Mouse (Mus musculus) liver, adult 2 months (tissue): ENCODE measurements around the gene Per2. TPM values are rescaled to one million over a fixed set of nuclear protein-coding genes. Genes with fewer than 3 reads are reported as not detected.

Experiments
- DNase-seq: peaks from one replicate; pipeline ENCODE4 v3.0.0-alpha.2; 2011; ENCODE audit warnings: low read depth, low spot score; ENCODE audit errors: extremely low read depth
- H3K27ac ChIP-seq: fragments of 200-500 bp; replicated peaks from 2 replicates; pipeline ENCODE4 v1.5.1; 2012; ENCODE audit warnings: low read depth, mild to moderate bottlenecking, control low read depth, inconsistent platforms, low read length; ENCODE audit not compliant: insufficient read depth
- H3K27me3 ChIP-seq: fragments of 200-500 bp; 2 replicates; pipeline ENCODE4 v1.6.1; 2012; ENCODE audit warnings: mild to moderate bottlenecking, moderate library complexity, low read length, inconsistent platforms; ENCODE audit not compliant: control insufficient read depth, insufficient read depth
- H3K36me3 ChIP-seq: fragments of 200-500 bp; 2 replicates; pipeline ENCODE4 v1.6.1; 2012; ENCODE audit warnings: low read length, inconsistent platforms; ENCODE audit not compliant: control insufficient read depth, insufficient read depth
- H3K4me1 ChIP-seq: fragments of 200-500 bp; 2 replicates; pipeline ENCODE4 v1.6.1; 2011; ENCODE audit warnings: low read length; ENCODE audit not compliant: control insufficient read depth, insufficient read depth
- H3K4me3 ChIP-seq: fragments of 200-500 bp; 2 replicates; pipeline ENCODE4 v1.5.1; 2011; ENCODE audit warnings: low read depth, mild to moderate bottlenecking, control low read depth, low read length, moderate library complexity; ENCODE audit not compliant: insufficient read depth
- H3K79me2 ChIP-seq: fragments of 200-500 bp; 2 replicates; pipeline ENCODE4 v1.6.1; 2012; ENCODE audit warnings: inconsistent platforms, mild to moderate bottlenecking, low read length, moderate library complexity; ENCODE audit not compliant: control insufficient read depth, insufficient read depth
- H3K9ac ChIP-seq: fragments of 200-500 bp; 2 replicates; pipeline ENCODE4 v1.6.1; 2012; ENCODE audit warnings: low read depth, mild to moderate bottlenecking, control low read depth, inconsistent platforms, low read length
- CTCF ChIP-seq: fragments of 200-500 bp; IDR thresholded peaks from 2 replicates; pipeline ENCODE4 v1.5.1; 2011; ENCODE audit warnings: low read depth, low read length, control low read depth
- POLR2A ChIP-seq: fragments of 200-500 bp; IDR thresholded peaks from 2 replicates; pipeline ENCODE4 v1.6.1; 2011; ENCODE audit warnings: low read length, control low read depth; ENCODE audit not compliant: insufficient read depth; ENCODE audit errors: extremely low read depth
- WGBS: fragments of 180-500 bp; shearing (Covaris S2); methylation state at CpG from one replicate; pipeline ENCODE4 v1.1.7; 2018; 5-methylcytosine and 5-hydroxymethylcytosine counted together
- polyA plus RNA-seq: library from polyadenylated mRNA; depleted of rRNA; stranded (reverse); fragments of >200 nt; gene quantifications from 2 replicates; pipeline ENCODE4 v1.2.3, GENCODE M21; 2012
- total RNA-seq: library from RNA; depleted of rRNA; stranded (reverse); fragments of >200 nt; gene quantifications from 2 replicates; pipeline ENCODE4 v1.2.3, GENCODE M21; 2014

Per2 gene
- total and polyA plus RNA-seq, 2 experiments: 4.9 to 7.7 TPM

- Histone ChIP-seq H3K4me3 (no peak overlapping the region), H3K27me3 (no peaks in the 10 kb centered on the region), H3K9ac (no peak overlapping the region), H3K36me3 (peaks cover 8% of the 10 kb centered on the region), H3K79me2 (no peaks in the 10 kb centered on the region), H3K4me1 (peaks cover 18% of the 10 kb centered on the region), H3K27ac (no peak overlapping the region)
- no peak for TF ChIP-seq CTCF
- no peak for TF ChIP-seq POLR2A
- WGBS: 93% methylated on average over 4 of the region's 4 CpGs
- DNase-seq: no peak
These were observed 44.2 kb downstream of the Per2 start for GRCm38 (mm10) chr1:91414903-91415302.

GRCm38 (mm10) chr1:91413898-91414594 is 45.1 kb downstream of the Per2 start, which contains the start of gene Hes6:
TSS of gene Hes6 (minus strand) at chr1:91414038.
- Histone ChIP-seq H3K4me1 (peaks cover 14% of the 10 kb centered on the region), H3K9ac (peak within 1 kb of the TSS; percentile 95), H3K4me3 (peak within 1 kb of the TSS; percentile 92), H3K79me2 (no peaks in the 10 kb centered on the region), H3K27ac (peak within 1 kb of the TSS; percentile 91), H3K36me3 (peaks cover 5% of the 10 kb centered on the region), H3K27me3 (no peaks in the 10 kb centered on the region)
- TF ChIP-seq CTCF: no peak
- no peak for TF ChIP-seq POLR2A
- DNase-seq: peak; percentile 79
- WGBS: 3% methylated on average over 39 of the region's 39 CpGs

GRCm38 (mm10) chr1:91413536-91413897 is 45.6 kb downstream of the Per2 start:
- Histone ChIP-seq H3K4me1 (peaks cover 14% of the 10 kb centered on the region), H3K4me3 (peak overlapping the region; percentile 92), H3K36me3 (peaks cover 4% of the 10 kb centered on the region), H3K27ac (peak overlapping the region; percentile 91), H3K27me3 (no peaks in the 10 kb centered on the region), H3K79me2 (no peaks in the 10 kb centered on the region), H3K9ac (peak overlapping the region; percentile 79)
- under 1% methylated on average over 14 of the region's 14 CpGs for WGBS
- peak; percentile 91 for DNase-seq
- TF ChIP-seq CTCF (no peak), POLR2A (no peak)

GRCm38 (mm10) chr1:91413030-91413506 is 46.1 kb downstream of the Per2 start:
- under 1% methylated on average over 34 of the region's 34 CpGs for WGBS
- DNase-seq: peak; percentile 94

GRCm38 (mm10) chr1:91412286-91413029 is 46.7 kb downstream of the Per2 start:
- peak overlapping the region; percentile 48 for H3K27ac ChIP-seq
- whole genome bisulfite sequencing: 8% methylated on average over 65 of the region's 65 CpGs
- TF ChIP-seq POLR2A: 0 out of 2 replicates have a peak, but pooled peaks have one; percentile 14
- no peak for TF ChIP-seq CTCF

More at GRCm38 (mm10) chr1:91413030-91413506, 46.1 kb downstream of the Per2 start:
- H3K9ac ChIP-seq: peak overlapping the region; percentile 95
- H3K79me2 ChIP-seq: no peaks in the 10 kb centered on the region
- H3K4me1 ChIP-seq: peaks cover 14% of the 10 kb centered on the region
- no peaks in the 10 kb centered on the region for H3K27me3 ChIP-seq
- peak overlapping the region; percentile 91 for H3K27ac ChIP-seq
- TF ChIP-seq POLR2A (peak; percentile 81), CTCF (no peak)
- H3K4me3 ChIP-seq: peak overlapping the region; percentile 92
- H3K36me3 ChIP-seq: peaks cover 3% of the 10 kb centered on the region

More at GRCm38 (mm10) chr1:91412286-91413029, 46.7 kb downstream of the Per2 start:
- peak; percentile 72 for DNase-seq
- H3K36me3 ChIP-seq: peaks cover 3% of the 10 kb centered on the region
- H3K27me3 ChIP-seq: no peaks in the 10 kb centered on the region
- peak overlapping the region; percentile 92 for H3K4me3 ChIP-seq
- H3K9ac ChIP-seq: peak overlapping the region; percentile 95
- H3K4me1 ChIP-seq: peaks cover 14% of the 10 kb centered on the region
- H3K79me2 ChIP-seq: no peaks in the 10 kb centered on the region
